Mouse (Mus musculus) C2C12 (cell line): ENCODE measurements around the gene Rabif. TPM values are rescaled to one million over a fixed set of nuclear protein-coding genes. Genes with fewer than 3 reads are reported as not detected.
"Not testable (repeated sequence)": the region's sequence is repeated elsewhere in the genome, so short reads cannot be mapped to it uniquely, and the experiment has no call there.

Source experiments
- H3K27me3 ChIP-seq: one replicate; pipeline ENCODE4 v1.6.1; 2011; ENCODE audit not compliant: control insufficient read depth, insufficient read depth, insufficient read length
- H3K36me3 ChIP-seq: one replicate; pipeline ENCODE4 v1.6.1; 2011; ENCODE audit not compliant: control insufficient read depth, insufficient read depth
- H3K4me3 ChIP-seq: one replicate; pipeline ENCODE4 v1.5.1; 2011; ENCODE audit warnings: mild to moderate bottlenecking, control low read depth; ENCODE audit not compliant: poor library complexity, insufficient read depth, severe bottlenecking
- H3K79me2 ChIP-seq: one replicate; pipeline ENCODE4 v1.6.1; 2011; ENCODE audit not compliant: control insufficient read depth, insufficient read depth
- H3K79me3 ChIP-seq: one replicate; pipeline ENCODE4 v1.6.1; 2011; ENCODE audit warnings: low read depth, control low read depth
- H3ac ChIP-seq: one replicate; pipeline ENCODE3; 2011; ENCODE audit warnings: low read depth; ENCODE audit not compliant: control insufficient read depth, insufficient read length
- CEBPB ChIP-seq: IDR thresholded peaks from one replicate; pipeline ENCODE4 v1.6.1; 2011; ENCODE audit warnings: low read depth, mild to moderate bottlenecking, control low read depth, moderate library complexity
- CTCF ChIP-seq: IDR thresholded peaks from one replicate; pipeline ENCODE4 v1.5.1; 2011; ENCODE audit not compliant: control insufficient read depth, insufficient read depth, insufficient read length
- FOSL1 ChIP-seq: IDR thresholded peaks from one replicate; pipeline ENCODE4 v1.8.0; 2011; ENCODE audit warnings: mild to moderate bottlenecking, low read length; ENCODE audit not compliant: poor library complexity, insufficient read depth, severe bottlenecking
- MAX ChIP-seq: IDR thresholded peaks from one replicate; pipeline ENCODE4 v1.6.1; 2011; ENCODE audit warnings: mild to moderate bottlenecking, control low read depth
- MYOD1 ChIP-seq: IDR thresholded peaks from one replicate; pipeline ENCODE4 v1.6.1; 2011; ENCODE audit warnings: low read depth; ENCODE audit not compliant: control insufficient read depth, insufficient read length
- MYOG ChIP-seq: IDR thresholded peaks from one replicate; pipeline ENCODE4 v1.6.1; 2011; ENCODE audit not compliant: control insufficient read depth, insufficient read length; ENCODE audit errors: extremely low read depth
- USF1 ChIP-seq: IDR thresholded peaks from one replicate; pipeline ENCODE4 v1.6.1; 2011; ENCODE audit warnings: low read depth, mild to moderate bottlenecking, control low read depth, moderate library complexity
- polyA plus RNA-seq: library from polyadenylated mRNA; unstranded; fragments of >200 nt; fragmentation: generic; extraction: Trizol; gene quantifications from one replicate; pipeline ENCODE4 v1.2.1, GENCODE M21; 2012; ENCODE audit warnings: missing spikeins

The Rabif gene
- polyA plus RNA-seq, 1 experiment, result 15.6 TPM

DNA sequence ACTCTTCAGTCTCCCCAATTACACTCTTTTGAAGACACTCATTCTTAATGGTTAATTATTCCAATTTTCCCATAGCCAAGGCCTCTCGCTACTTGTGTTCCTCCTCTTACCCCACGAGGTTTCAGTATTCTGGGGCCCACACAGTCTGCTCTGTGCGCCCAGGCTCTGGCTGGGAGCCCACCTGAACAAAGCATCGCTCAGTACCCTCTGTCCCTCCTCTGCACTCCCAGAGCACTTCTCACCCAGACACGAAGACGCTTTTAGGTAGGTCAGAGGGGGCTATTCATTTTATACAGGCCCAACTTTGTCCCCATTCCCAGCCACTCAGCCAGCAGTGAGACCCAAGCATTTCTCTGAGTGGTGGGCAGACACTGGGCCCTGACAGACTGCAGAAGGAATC lies 36.2 kb downstream of the Rabif start:
- TF ChIP-seq CTCF (no peak), FOSL1 (no peak), MYOD1 (no peak), CEBPB (no peak), USF1 (no peak), MYOG (no peak), MAX (no peak)
- Histone ChIP-seq H3K36me3 (no peaks in the 10 kb centered on the region), H3K79me3 (no peaks in the 10 kb centered on the region)

GRCm38 (mm10) chr1:134533710-134534109 lies 39.3 kb downstream of the Rabif start:
- H3K27me3 ChIP-seq, H3K79me3 ChIP-seq, H3K36me3 ChIP-seq, H3K79me2 ChIP-seq, H3ac ChIP-seq, H3K4me3 ChIP-seq: not testable (repeated sequence)

More for the DNA sequence above, 36.2 kb downstream of the Rabif start:
- H3K4me3 ChIP-seq, result no peak overlapping the region
- H3K79me2 ChIP-seq, result no peaks in the 10 kb centered on the region
- H3ac ChIP-seq, result no peak overlapping the region
- no peaks in the 10 kb centered on the region for H3K27me3 ChIP-seq

GRCm38 (mm10) chr1:134535054-134535453 lies 40.6 kb downstream of the Rabif start:
- Histone ChIP-seq H3K27me3 (no peaks in the 10 kb centered on the region), H3K4me3 (no peak overlapping the region), H3K79me3 (no peaks in the 10 kb centered on the region), H3K79me2 (no peaks in the 10 kb centered on the region), H3ac (no peak overlapping the region), H3K36me3 (no peaks in the 10 kb centered on the region)
- TF ChIP-seq CEBPB (no peak), MYOG (no peak), USF1 (no peak), FOSL1 (no peak), MAX (no peak), CTCF (no peak), MYOD1 (no peak)

- Histone ChIP-seq H3K79me3 (no peaks in the 10 kb centered on the region), H3K4me3 (no peak overlapping the region), H3K79me2 (no peaks in the 10 kb centered on the region), H3K36me3 (no peaks in the 10 kb centered on the region), H3K27me3 (no peaks in the 10 kb centered on the region), H3ac (no peak overlapping the region)
- TF ChIP-seq MAX (no peak), MYOG (no peak), CEBPB (no peak), FOSL1 (no peak), USF1 (no peak), CTCF (no peak), MYOD1 (no peak)
These were observed 41.1 kb downstream of the Rabif start for GRCm38 (mm10) chr1:134535513-134535912.

DNA sequence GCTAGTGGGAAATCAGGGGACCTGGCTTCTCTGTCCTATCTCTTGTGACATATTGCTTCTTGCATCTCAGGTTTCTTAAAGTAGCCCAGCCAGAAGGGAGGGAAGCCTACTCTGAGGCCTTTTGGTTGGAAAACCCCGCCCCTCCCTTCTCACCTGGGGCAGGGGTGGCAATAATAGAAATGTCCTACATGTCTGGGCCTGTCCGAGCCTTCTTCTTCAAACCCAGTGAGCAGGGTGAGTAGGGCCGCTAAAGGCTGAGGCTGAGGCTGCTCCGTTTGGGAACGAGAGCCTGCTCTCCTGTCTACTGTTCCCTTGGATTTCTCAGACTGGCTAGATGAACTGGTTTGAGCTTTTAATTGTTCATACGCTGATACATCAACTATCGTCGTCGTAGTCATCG lies 46.2 kb downstream of the Rabif start:
- no peaks in the 10 kb centered on the region for H3K36me3 ChIP-seq
- no peak overlapping the region for H3ac ChIP-seq
- no peaks in the 10 kb centered on the region for H3K79me2 ChIP-seq
- no peaks in the 10 kb centered on the region for H3K27me3 ChIP-seq
- no peaks in the 10 kb centered on the region for H3K79me3 ChIP-seq
- no peak overlapping the region for H3K4me3 ChIP-seq
- TF ChIP-seq FOSL1 (no peak), MAX (no peak), CTCF (no peak), MYOG (no peak), USF1 (no peak), CEBPB (no peak), MYOD1 (no peak)

DNA sequence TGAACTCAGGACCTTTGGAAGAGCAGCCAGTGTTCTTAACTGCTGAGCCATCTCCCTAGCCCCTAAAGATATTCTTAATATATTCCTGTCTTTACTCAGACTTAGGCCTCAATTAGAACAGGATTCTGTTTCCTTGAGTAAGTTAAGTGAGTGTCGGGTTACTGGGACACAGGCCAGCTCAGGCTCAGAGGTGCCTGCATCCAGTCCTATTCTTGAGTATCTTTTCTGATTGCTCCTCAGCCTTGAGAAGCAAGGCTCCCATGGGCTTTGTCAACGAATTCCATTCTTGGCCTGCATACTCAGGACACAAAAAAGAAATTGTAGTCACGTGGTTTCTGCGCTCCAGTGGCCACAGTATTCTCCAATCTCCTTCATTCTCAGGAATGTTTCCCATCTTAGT lies 53.8 kb downstream of the Rabif start:
- no peak overlapping the region for H3K4me3 ChIP-seq
- TF ChIP-seq MAX (no peak), MYOD1 (no peak), FOSL1 (no peak), CEBPB (no peak), MYOG (no peak), USF1 (no peak), CTCF (no peak)
- no peaks in the 10 kb centered on the region for H3K79me2 ChIP-seq
- no peak overlapping the region for H3ac ChIP-seq
- no peaks in the 10 kb centered on the region for H3K36me3 ChIP-seq
- H3K27me3 ChIP-seq, result no peaks in the 10 kb centered on the region
- H3K79me3 ChIP-seq, result no peaks in the 10 kb centered on the region
